Mouse (Mus musculus) monocyte, adult 59 days (primary cell): ENCODE measurements around the gene Ephx4. TPM values are rescaled to one million over a fixed set of nuclear protein-coding genes. Genes with fewer than 3 reads are reported as not detected.

ENCODE experiments used
- total RNA-seq, 2 experiments: library from RNA; stranded (reverse); gene quantifications; one replicate each; pipeline ENCODE4 v1.2.4; 2023

Ephx4 gene
- not detected for total RNA-seq

DNA sequence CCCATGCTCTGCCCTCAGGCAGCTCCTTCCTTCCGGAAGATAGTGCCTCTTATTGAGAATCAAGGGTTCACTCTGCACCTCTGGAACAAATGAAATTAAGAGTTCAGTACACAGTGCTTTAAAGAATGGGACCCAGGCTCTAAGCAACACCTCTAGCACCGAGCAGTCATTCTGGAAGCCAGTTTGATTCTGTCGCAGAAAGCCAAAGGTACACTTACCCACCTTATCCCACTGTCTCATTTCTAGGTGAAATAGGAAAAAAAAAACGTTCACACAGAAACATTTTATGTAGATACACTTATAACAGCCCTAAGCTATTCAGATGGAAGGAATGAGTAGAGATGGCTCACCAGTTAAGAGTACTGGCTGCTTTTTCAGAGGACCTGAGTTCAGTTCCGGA lies at the start of gene Ephx4:
Gene Ephx4 (plus strand): TSS at position 301 of the 400 bp plus-strand sequence.

DNA sequence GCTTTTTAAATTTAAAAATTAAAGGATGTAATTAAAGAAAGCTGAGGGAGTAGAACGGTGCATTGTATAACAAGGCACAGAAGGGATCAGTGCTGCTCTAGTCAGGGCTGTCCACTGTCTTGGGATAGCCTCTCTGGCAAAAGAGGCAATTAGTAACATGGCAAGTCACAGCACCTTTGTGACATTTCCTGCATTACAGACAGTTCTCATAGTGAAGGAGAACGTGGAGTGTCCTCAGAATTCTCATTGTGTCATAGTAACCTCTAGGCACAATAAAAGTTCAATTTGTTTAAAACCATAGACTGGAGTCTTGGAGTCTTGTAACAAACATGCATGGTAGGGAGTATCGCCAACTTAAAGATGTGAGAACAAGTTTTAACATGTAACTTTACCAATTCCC lies 28.7 kb downstream of the Ephx4 start, which contains the start of gene Lpcat2b:
Gene Lpcat2b (plus strand): TSS at position 301 of the 400 bp plus-strand sequence.

DNA sequence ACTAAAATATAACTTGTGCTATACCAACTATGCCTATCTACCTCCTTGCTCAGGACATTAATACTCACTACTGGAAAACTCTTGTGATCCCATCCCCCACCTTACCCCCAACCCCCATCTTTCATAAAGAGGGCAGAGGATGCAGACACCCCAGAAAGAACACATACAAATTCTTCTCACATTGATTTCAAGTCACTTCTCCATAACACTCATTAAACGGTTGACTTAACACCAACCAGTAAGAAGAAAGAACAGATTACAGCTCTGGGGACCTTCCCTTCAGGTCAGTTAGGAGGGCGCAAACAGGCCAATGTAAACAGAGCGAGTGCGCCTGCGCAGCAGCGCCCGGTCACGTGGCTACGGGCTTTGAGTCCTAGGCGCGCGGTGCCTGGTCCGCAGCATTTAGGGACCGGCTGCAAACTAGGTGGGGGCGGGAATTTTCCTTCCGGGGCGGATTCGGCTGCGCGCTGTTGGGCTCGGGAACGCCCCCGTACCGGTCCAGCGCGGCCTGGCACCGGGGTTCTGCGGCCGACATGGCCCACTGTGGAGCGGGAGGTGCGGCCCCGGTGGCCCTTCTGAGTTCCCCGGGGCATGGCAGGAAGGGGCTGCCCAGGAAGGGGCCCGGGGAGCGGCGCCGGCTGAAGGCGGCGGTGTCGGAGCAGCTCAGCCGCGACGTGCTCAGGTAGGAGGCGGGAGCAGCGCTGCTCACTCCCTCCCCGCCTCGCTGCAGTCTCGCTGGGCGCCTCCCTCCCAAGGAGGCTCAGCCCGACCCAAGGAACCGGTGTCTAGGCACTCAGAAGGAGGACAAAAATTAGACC lies 35.1 kb downstream of the Ephx4 start, which contains the start of gene Btbd8:
Gene Btbd8 (plus strand): TSS at position 534 of the 818 bp plus-strand sequence.

Other genes with a start within 250 kb of the Ephx4 start
- gene Tgfbr3, start 113.1 kb upstream of the Ephx4 start, total RNA-seq = 10 to 100 TPM; 13.2 to 13.6 TPM
- gene Brdt, start 71.6 kb upstream of the Ephx4 start, total RNA-seq = under 1 TPM in 1 of 2 experiments, not detected in 1; 0.31 TPM
- gene Lpcat2b, start 28.8 kb downstream of the Ephx4 start, total RNA-seq = not detected
- gene Btbd8, start 35.3 kb downstream of the Ephx4 start, total RNA-seq = 1 to 10 TPM; 2.2 to 5.8 TPM
- gene Gm42669, start 104.9 kb downstream of the Ephx4 start, total RNA-seq = not detected
- not detected for gene 1700028K03Rik, start 132.0 kb downstream of the Ephx4 start, total RNA-seq
- gene Rpap2, start 194.6 kb downstream of the Ephx4 start, total RNA-seq = 10 to 100 TPM; 14.5 to 16.3 TPM
- gene Glmn, start 195.2 kb downstream of the Ephx4 start, total RNA-seq = 1 to 10 TPM; 3.3 to 4.1 TPM